In the genomic region with DNA sequence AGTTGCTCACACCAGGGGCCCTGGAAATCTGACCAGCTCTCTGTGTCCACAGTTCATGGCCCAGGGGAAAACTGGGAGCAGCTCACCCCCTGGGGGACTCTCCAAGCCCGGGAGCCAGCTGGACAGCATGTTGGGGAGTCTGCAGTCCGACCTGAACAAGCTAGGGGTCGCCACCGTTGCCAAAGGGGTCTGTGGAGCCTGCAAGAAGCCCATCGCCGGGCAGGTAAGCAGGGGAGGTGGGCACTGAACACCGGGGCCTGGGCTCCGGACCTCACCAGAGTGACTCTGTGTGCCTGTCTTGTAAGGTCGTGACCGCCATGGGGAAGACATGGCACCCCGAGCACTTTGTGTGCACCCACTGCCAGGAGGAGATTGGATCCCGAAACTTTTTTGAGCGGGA, we compare ENCODE assay signal across 26 mouse cellular contexts. TPM values are rescaled to one million over a fixed set of nuclear protein-coding genes. Genes with fewer than 3 reads are reported as not detected.
DNase-seq lines count a peak whose midpoint lies in the region; ATAC-seq lines count a peak whose summit lies in the region.
"Had no signal": no experiment of that assay in that cellular context is flagged by ENCODE, and none has a peak within 500 bp of the region (broad histone marks: within the 10 kb centered on the region; RNA-seq: fewer than 3 reads in every experiment).

No protein-coding gene starts in this region.

- no peak overlapping the region for H3K9ac ChIP-seq in midbrain, embryonic 11.5 days (ENCODE audit: low read length)
- H3K9ac ChIP-seq: embryonic facial prominence, embryonic 12.5 days; forebrain, embryonic 12.5 days; forebrain, embryonic 15.5 days; heart, embryonic 13.5 days; hindbrain, embryonic 14.5 days had no signal

- no peaks in the 10 kb centered on the region for H3K27me3 ChIP-seq in heart, embryonic 10.5 days (ENCODE audit: insufficient read depth, poor library complexity, severe bottlenecking)
- H3K27me3 ChIP-seq in midbrain, embryonic 10.5 days (ENCODE audit: low read depth, poor library complexity, severe bottlenecking): no peaks in the 10 kb centered on the region
- no peaks in the 10 kb centered on the region for H3K27me3 ChIP-seq in midbrain, embryonic 11.5 days (ENCODE audit: control insufficient read depth, insufficient read depth, low read length)
- H3K27me3 ChIP-seq: CH12.LX; embryonic facial prominence, embryonic 12.5 days; forebrain, embryonic 12.5 days; forebrain, embryonic 15.5 days; heart, embryonic 13.5 days; Patski had no signal

- H3K4me3 ChIP-seq in heart, embryonic 10.5 days: no peak overlapping the region
- H3K4me3 ChIP-seq in midbrain, embryonic 10.5 days: no peak overlapping the region
- H3K4me3 ChIP-seq in midbrain, embryonic 11.5 days (ENCODE audit: low read depth, low read length): no peak overlapping the region
- H3K4me3 ChIP-seq: embryonic facial prominence, embryonic 12.5 days; erythroblast, embryonic 14.5 days; forebrain, embryonic 12.5 days; forebrain, embryonic 15.5 days; heart, embryonic 13.5 days had no signal

- intact Hi-C loops in heart, postnatal 14 days (cut with DNase I): no loop called here

- 82% methylated on average over 13 of the region's 13 CpGs for WGBS in heart, embryonic 10.5 days
- WGBS in midbrain, embryonic 10.5 days: 77% methylated on average over 13 of the region's 13 CpGs
- 85% methylated on average over 13 of the region's 13 CpGs for WGBS in midbrain, embryonic 11.5 days

- peaks cover 50% of the 10 kb centered on the region for H3K4me1 ChIP-seq in heart, embryonic 10.5 days
- H3K4me1 ChIP-seq in midbrain, embryonic 10.5 days: peaks cover 28% of the 10 kb centered on the region
- H3K4me1 ChIP-seq in midbrain, embryonic 11.5 days (ENCODE audit: control insufficient read depth, insufficient read depth, low read length): peaks cover 4% of the 10 kb centered on the region; the same call in 1 of the 2 replicates
- H3K4me1 ChIP-seq: forebrain, embryonic 15.5 days had no signal

- no peak for ATAC-seq in cerebellum, adult (ENCODE audit: insufficient number of reproducible peaks, low FRiP score, low TSS enrichment)
- no peak for ATAC-seq in midbrain, embryonic 11.5 days (ENCODE audit: low FRiP score)
- ATAC-seq: forebrain, embryonic 15.5 days; hindbrain, postnatal 0 days; inflammation-experienced regulatory T-cells, adult 6 months; Patski had no signal

- peak; percentile 58 for DNase-seq in cerebellum, adult 11-12 months
- no peak for DNase-seq in heart, embryonic 10.5 days (ENCODE audit: low spot score)
- no peak for DNase-seq in heart, postnatal 14 days
- DNase-seq in midbrain, embryonic 10.5 days (ENCODE audit: low spot score): no peak
- DNase-seq in midbrain, embryonic 11.5 days (ENCODE audit: low spot score, missing footprints): no peak
- DNase-seq in frontal cortex, postnatal 25 days (ENCODE audit: low spot score in 2 of 2): no peak
- DNase-seq: adrenal gland, postnatal 25 days; B cell, adult 2 months; cerebellum, adult 8-10 months; cerebellum, postnatal 14 days; gastrocnemius, postnatal 10 days; gastrocnemius, postnatal 36 days; kidney, adult 11 months; kidney, adult 8-10 months had no signal

- H3K4me2 ChIP-seq in midbrain, embryonic 11.5 days: no peak overlapping the region
- H3K4me2 ChIP-seq: embryonic facial prominence, embryonic 12.5 days; forebrain, embryonic 12.5 days; forebrain, embryonic 15.5 days; heart, embryonic 13.5 days; hindbrain, embryonic 14.5 days had no signal

- peaks cover 78% of the 10 kb centered on the region for H3K36me3 ChIP-seq in heart, embryonic 10.5 days
- H3K36me3 ChIP-seq in midbrain, embryonic 10.5 days: peaks cover 68% of the 10 kb centered on the region
- H3K36me3 ChIP-seq in midbrain, embryonic 11.5 days (ENCODE audit: control insufficient read depth, insufficient read depth, low read length): peaks cover 3% of the 10 kb centered on the region; the same call in 1 of the 2 replicates

- no peaks in the 10 kb centered on the region for H3K9me3 ChIP-seq in heart, embryonic 10.5 days
- no peaks in the 10 kb centered on the region for H3K9me3 ChIP-seq in midbrain, embryonic 10.5 days (replicated peaks)
- no peaks in the 10 kb centered on the region for H3K9me3 ChIP-seq in midbrain, embryonic 11.5 days (ENCODE audit: control insufficient read depth, low read length)
- H3K9me3 ChIP-seq: embryonic facial prominence, embryonic 12.5 days; forebrain, embryonic 12.5 days; forebrain, embryonic 15.5 days; G1E; heart, embryonic 13.5 days had no signal

- H3K27ac ChIP-seq in heart, embryonic 10.5 days: peak overlapping the region; percentile 42; the same call in 1 of the 2 replicates
- 0 out of 2 replicates have a peak overlapping the region, but pooled peaks have one; percentile 65 for H3K27ac ChIP-seq in midbrain, embryonic 10.5 days (replicated peaks)
- H3K27ac ChIP-seq in midbrain, embryonic 11.5 days (ENCODE audit: low read depth, low read length): no peak overlapping the region
- H3K27ac ChIP-seq: embryonic facial prominence, embryonic 12.5 days; forebrain, embryonic 12.5 days; forebrain, embryonic 15.5 days; heart, embryonic 13.5 days; hindbrain, embryonic 14.5 days; hindbrain, postnatal 0 days had no signal

RNA-seq across cellular contexts. Expression of a gene that starts 7.5 kb away (rescaled TPM):
- 1,223 and 1,345 TPM in 2 replicates for polyA plus RNA-seq in heart, embryonic 10.5 days (2016; fragmentation: Nextera tagmentation; extraction: Ambion mirVana)
- 100 to 1,000 TPM; 645 to 715 TPM for total RNA-seq in heart, postnatal 14 days (2021)
- polyA plus RNA-seq in midbrain, embryonic 10.5 days (2016; fragmentation: Nextera tagmentation; extraction: Ambion mirVana): 1,126 and 1,338 TPM in 2 replicates
- 1,161 and 1,182 TPM in 2 replicates for polyA plus RNA-seq in midbrain, embryonic 11.5 days (2014; fragmentation: Nextera tagmentation; extraction: Ambion mirVana)

RNA-seq across cellular contexts. Expression of a gene that starts 13.3 kb away (rescaled TPM):
- polyA plus RNA-seq in heart, embryonic 10.5 days (2016; fragmentation: Nextera tagmentation; extraction: Ambion mirVana): 47.8 and 49.8 TPM in 2 replicates
- 10 to 100 TPM; 45.1 to 46.6 TPM for total RNA-seq in heart, postnatal 14 days (2021)
- polyA plus RNA-seq in midbrain, embryonic 10.5 days (2016; fragmentation: Nextera tagmentation; extraction: Ambion mirVana): 52.5 and 61.2 TPM in 2 replicates
- polyA plus RNA-seq in midbrain, embryonic 11.5 days (2014; fragmentation: Nextera tagmentation; extraction: Ambion mirVana): 27.6 and 32.2 TPM in 2 replicates

RNA-seq across cellular contexts. Expression of a gene that starts 45.3 kb away (rescaled TPM):
- 30.3 and 31.9 TPM in 2 replicates for polyA plus RNA-seq in heart, embryonic 10.5 days (2016; fragmentation: Nextera tagmentation; extraction: Ambion mirVana)
- 10 to 100 TPM; 52.4 to 54.2 TPM for total RNA-seq in heart, postnatal 14 days (2021)
- 27.9 and 28.9 TPM in 2 replicates for polyA plus RNA-seq in midbrain, embryonic 10.5 days (2016; fragmentation: Nextera tagmentation; extraction: Ambion mirVana)
- polyA plus RNA-seq in midbrain, embryonic 11.5 days (2014; fragmentation: Nextera tagmentation; extraction: Ambion mirVana): 7.3 and 7.7 TPM in 2 replicates
